Mouse (Mus musculus): ENCODE data around the gene Mfrp.
A peak's percentile ranks its signal among the peaks of the same experiment; 100 is the strongest.

Gene Mfrp

GRCm38 (mm10) chr9:44132200-44132599 is 30.7 kb downstream of the Mfrp start:
- no peak for DNase-seq

- no peak for DNase-seq
Observed at GRCm38 (mm10) chr9:44133287-44133686, 31.8 kb downstream of the Mfrp start.

GRCm38 (mm10) chr9:44134101-44134850 is 32.7 kb downstream of the Mfrp start, which contains the start of gene Mcam:
Mcam (plus strand) TSS chr9:44134469.
- peak; percentile 83 for DNase-seq

GRCm38 (mm10) chr9:44134851-44135730 is 33.6 kb downstream of the Mfrp start:
- DNase-seq = peak; percentile 74

- DNase-seq = peak; percentile 36
Observed at GRCm38 (mm10) chr9:44135731-44136411, 34.3 kb downstream of the Mfrp start.

GRCm38 (mm10) chr9:44137846-44138245 is 36.3 kb downstream of the Mfrp start:
- no peak for DNase-seq

- no peak for DNase-seq
Observed at GRCm38 (mm10) chr9:44141951-44142350, 40.4 kb downstream of the Mfrp start.

GRCm38 (mm10) chr9:44143421-44143820 is 41.9 kb downstream of the Mfrp start:
- DNase-seq = no peak

- peak; percentile 73 for DNase-seq
Observed at GRCm38 (mm10) chr9:44144023-44144717, 42.6 kb downstream of the Mfrp start.

GRCm38 (mm10) chr9:44144718-44145060 is 43.2 kb downstream of the Mfrp start:
- DNase-seq = no peak

GRCm38 (mm10) chr9:44147290-44147689 is 45.8 kb downstream of the Mfrp start:
- peak; percentile 57 for DNase-seq

All from lung, postnatal 10 days (tissue).